Comparison of ENCODE assay signal across 20 mouse cellular contexts in genomic region chr14:19711771-19712170, GRCm38 (mm10). TPM values are rescaled to one million over a fixed set of nuclear protein-coding genes. Genes with fewer than 3 reads are reported as not detected.
DNase-seq lines count a peak whose midpoint lies in the region; ATAC-seq and TF ChIP-seq lines count a peak whose summit lies in the region.
"Had no signal": no experiment of that assay in that cellular context is flagged by ENCODE, and none has a peak within 500 bp of the region (broad histone marks: within the 10 kb centered on the region; RNA-seq: fewer than 3 reads in every experiment).

No protein-coding gene starts in this region.

- no peaks in the 10 kb centered on the region for H3K9me3 ChIP-seq in kidney, embryonic 16.5 days (ENCODE audit: low read length)
- H3K9me3 ChIP-seq: hindbrain, embryonic 12.5 days; midbrain, embryonic 10.5 days; neural tube, embryonic 13.5 days had no signal

- no peak overlapping the region for H3K27ac ChIP-seq in kidney, adult 2 months (ENCODE audit: insufficient read depth, low read depth, low read length)
- H3K27ac ChIP-seq in kidney, embryonic 16.5 days (ENCODE audit: low read length), result no peak overlapping the region
- H3K27ac ChIP-seq: hindbrain, embryonic 12.5 days; neural tube, embryonic 13.5 days had no signal

- 18% methylated on average over 1 of the region's 1 CpGs for WGBS in kidney, adult 2 months
- WGBS in kidney, embryonic 16.5 days, result 48% methylated on average over 1 of the region's 1 CpGs

- no peak for ATAC-seq in kidney, embryonic 16.5 days (ENCODE audit: low FRiP score, low TSS enrichment)
- ATAC-seq: forebrain, embryonic 16.5 days; inflammation-experienced regulatory T-cells, adult 6 months had no signal

- H3K27me3 ChIP-seq in kidney, adult 2 months (replicated peaks; ENCODE audit: control insufficient read depth, insufficient read depth, low read length), result no peaks in the 10 kb centered on the region
- H3K27me3 ChIP-seq in kidney, embryonic 16.5 days (ENCODE audit: insufficient read depth, low read length), result no peaks in the 10 kb centered on the region
- H3K27me3 ChIP-seq: CH12.LX had no signal

- no peak overlapping the region for H3K4me3 ChIP-seq in kidney, adult 2 months (ENCODE audit: insufficient read depth, low read depth, low read length)
- H3K4me3 ChIP-seq in kidney, embryonic 16.5 days (ENCODE audit: low read length), result no peak overlapping the region
- H3K4me3 ChIP-seq: hindbrain, embryonic 12.5 days; midbrain, embryonic 10.5 days; neural tube, embryonic 13.5 days had no signal

- no peak overlapping the region for H3K9ac ChIP-seq in kidney, embryonic 16.5 days (replicated peaks; ENCODE audit: low read length)
- H3K9ac ChIP-seq: hindbrain, embryonic 12.5 days; neural tube, embryonic 13.5 days had no signal

- no peaks in the 10 kb centered on the region for H3K36me3 ChIP-seq in kidney, adult 2 months (ENCODE audit: control insufficient read depth, insufficient read depth, low read length)
- H3K36me3 ChIP-seq in kidney, embryonic 16.5 days (ENCODE audit: insufficient read depth, low read length), result no peaks in the 10 kb centered on the region
- H3K36me3 ChIP-seq: hindbrain, embryonic 12.5 days; midbrain, embryonic 10.5 days; neural tube, embryonic 13.5 days had no signal

- no peak for TF ChIP-seq POLR2A in kidney, adult 2 months (IDR thresholded peaks at IDR 0.05; ENCODE audit: low read depth, low read length)

- peaks cover 13% of the 10 kb centered on the region for H3K4me1 ChIP-seq in kidney, adult 2 months (ENCODE audit: control insufficient read depth, insufficient read depth, low read length)
- H3K4me1 ChIP-seq in kidney, embryonic 16.5 days (ENCODE audit: insufficient read depth, low read length), result peaks cover 30% of the 10 kb centered on the region

- peak; percentile 24 for DNase-seq in gastrocnemius, adult 18-20 months (ENCODE audit: low spot score)
- no peak for DNase-seq in gastrocnemius, postnatal 25 days
- peak; percentile 79 for DNase-seq in kidney, adult 2 months
- DNase-seq in Muller cell, postnatal 12 days (ENCODE audit: inconsistent ontology term), result peak; percentile 55
- DNase-seq in kidney, postnatal 10 days, result peak; percentile 38
- DNase-seq in layer of hippocampus, adult 18-20 months (ENCODE audit: low spot score in 2 of 2), result no peak
- DNase-seq: adrenal gland, adult 8-10 months; cerebellum, adult 11 months; cerebellum, postnatal 25 days; left cerebral cortex, postnatal 4 days; right cerebral cortex, postnatal 25 days; thymus, postnatal 14 days had no signal

- no peak for TF ChIP-seq CTCF in kidney, adult 2 months (conservative IDR thresholded peaks at IDR 0.05; ENCODE audit: insufficient read depth, insufficient read length, low read depth, low read length)

- H3K4me2 ChIP-seq in kidney, embryonic 16.5 days (replicated peaks; ENCODE audit: low read depth, low read length), result no peak overlapping the region
- H3K4me2 ChIP-seq: hindbrain, embryonic 12.5 days; liver, embryonic 11.5 days; neural tube, embryonic 13.5 days had no signal

RNA-seq across cellular contexts. Expression of gene Nid2, which starts 39.3 kb away (rescaled TPM):
- 1 to 10 TPM; 5.5 to 7.1 TPM for total RNA-seq in gastrocnemius, adult 18-20 months (2021)
- 10 to 100 TPM; 13.5 to 14.9 TPM for total RNA-seq in gastrocnemius, postnatal 25 days (2021)
- polyA plus RNA-seq in kidney, adult 2 months (2012; rRNA removed), result 17.6 and 21.4 TPM in 2 replicates
- 147 and 148 TPM in 2 replicates for polyA plus RNA-seq in kidney, embryonic 16.5 days (2015; fragmentation: Nextera tagmentation; extraction: Ambion mirVana)
- 1 to 10 TPM; 1.6 to 3.0 TPM for total RNA-seq in layer of hippocampus, adult 18-20 months (2021)

Comparison
In these comparisons a context has a peak if more than half of its experiments do, and no peak if none do; other contexts are left out.
1. DNase-seq: peak in gastrocnemius, adult 18-20 months (single experiment), kidney, adult 2 months (single experiment), Muller cell, postnatal 12 days (single experiment) and kidney, postnatal 10 days (single experiment); none in gastrocnemius, postnatal 25 days (single experiment) and layer of hippocampus, adult 18-20 months (0 of 2).